Mouse (Mus musculus): ENCODE data around the gene Ifna7.
"Not testable (repeated sequence)": the region's sequence is repeated elsewhere in the genome, so short reads cannot be mapped to it uniquely, and the experiment has no call there.

GRCm38 (mm10) chr4:88835225-88835624, 19.2 kb downstream of the Ifna7 start, which contains the start of gene Ifna5:
- TF ChIP-seq POLR2A (IDR thresholded peaks at IDR 0.05; ENCODE audit: insufficient read depth, low read length); CTCF (IDR thresholded peaks at IDR 0.05; ENCODE audit: low read depth, low read length): not testable (repeated sequence)

Measured in ES-Bruce4 (cell line).